Mouse (Mus musculus) C2C12 (cell line): ENCODE results near the gene Greb1.

ENCODE experiments used
- CEBPB ChIP-seq: IDR thresholded peaks from one replicate; pipeline ENCODE4 v1.6.1; 2011; ENCODE audit warnings: low read depth, mild to moderate bottlenecking, control low read depth, moderate library complexity
- CTCF ChIP-seq: IDR thresholded peaks from one replicate; pipeline ENCODE4 v1.5.1; 2011; ENCODE audit not compliant: control insufficient read depth, insufficient read depth, insufficient read length
- FOSL1 ChIP-seq: IDR thresholded peaks from one replicate; pipeline ENCODE4 v1.8.0; 2011; ENCODE audit warnings: mild to moderate bottlenecking, low read length; ENCODE audit not compliant: poor library complexity, insufficient read depth, severe bottlenecking
- MAX ChIP-seq: IDR thresholded peaks from one replicate; pipeline ENCODE4 v1.6.1; 2011; ENCODE audit warnings: mild to moderate bottlenecking, control low read depth
- MYOD1 ChIP-seq: IDR thresholded peaks from one replicate; pipeline ENCODE4 v1.6.1; 2011; ENCODE audit warnings: low read depth; ENCODE audit not compliant: control insufficient read depth, insufficient read length
- MYOG ChIP-seq: IDR thresholded peaks from one replicate; pipeline ENCODE4 v1.6.1; 2011; ENCODE audit not compliant: control insufficient read depth, insufficient read length; ENCODE audit errors: extremely low read depth
- USF1 ChIP-seq: IDR thresholded peaks from one replicate; pipeline ENCODE4 v1.6.1; 2011; ENCODE audit warnings: low read depth, mild to moderate bottlenecking, control low read depth, moderate library complexity

DNA sequence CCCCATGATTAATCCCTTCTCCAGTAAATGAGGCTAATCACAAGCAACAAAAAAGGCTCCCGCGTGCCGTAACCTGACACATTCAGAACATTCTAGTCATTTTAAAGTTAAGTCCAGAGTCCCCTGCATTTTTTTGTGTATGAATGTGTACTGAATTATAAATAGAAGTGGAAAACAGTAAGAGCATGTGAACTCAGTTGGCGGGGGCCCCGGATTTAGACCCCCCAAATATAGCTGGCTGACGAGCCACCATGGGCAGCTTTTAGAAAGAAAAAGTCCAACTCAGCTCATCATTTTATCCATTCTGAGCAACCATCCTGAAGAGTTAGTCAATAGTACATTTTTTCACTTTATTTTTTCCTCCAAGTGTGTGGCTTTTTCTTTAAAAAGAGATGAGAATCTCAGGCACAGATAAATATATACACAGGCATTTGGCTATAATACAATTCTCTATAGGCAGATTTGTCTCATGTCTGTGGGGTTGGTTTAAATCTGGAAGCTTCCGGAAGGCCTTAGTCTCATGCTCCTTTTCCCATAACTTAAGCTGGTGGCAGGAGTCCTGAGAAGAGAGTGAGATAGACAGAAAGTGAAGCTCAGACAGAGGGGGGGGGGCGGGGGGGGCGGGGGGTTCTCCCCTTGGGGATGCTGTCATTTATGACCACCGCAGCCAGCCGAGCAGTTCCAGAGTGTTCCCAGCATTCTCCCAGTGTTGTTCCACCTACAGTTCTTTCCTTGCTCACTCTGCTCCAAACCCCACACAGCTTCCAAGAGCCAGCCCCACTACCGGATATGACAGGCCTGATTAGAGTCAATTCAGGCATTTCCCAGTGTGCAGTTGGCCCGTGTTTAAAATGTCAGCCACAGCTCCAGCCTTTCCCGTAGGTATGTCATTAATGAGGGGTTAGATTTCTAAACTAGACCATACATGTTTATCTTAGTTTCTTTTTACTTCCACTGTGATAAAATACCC lies 44.2 kb upstream of the Greb1 start:
- TF ChIP-seq CTCF (no peak), USF1 (no peak), MAX (no peak), MYOG (no peak), MYOD1 (no peak), CEBPB (no peak), FOSL1 (no peak)
